Mouse (Mus musculus) stomach, embryonic 15.5 days (tissue): Measurements from ENCODE around the gene Zfp740. TPM values are rescaled to one million over a fixed set of nuclear protein-coding genes. Genes with fewer than 3 reads are reported as not detected.
"Not testable (repeated sequence)": the region's sequence is repeated elsewhere in the genome, so short reads cannot be mapped to it uniquely, and the experiment has no call there.

ENCODE experiments used
- ATAC-seq: fragments of 200-750 bp; cut with Nextera tagmentation; 2 replicates; pipeline ENCODE4 v1.8.0; 2017; ENCODE audit warnings: low read depth, moderate number of reproducible peaks, moderate TSS enrichment; ENCODE audit not compliant: insufficient read depth, low FRiP score
- H3K27ac ChIP-seq: fragments of 300-500 bp; sonication (generic); 2 replicates; pipeline ENCODE4 v1.5.1; 2015; ENCODE audit warnings: mild to moderate bottlenecking, inconsistent platforms
- H3K27me3 ChIP-seq: fragments of 300-500 bp; sonication (generic); replicated peaks from 2 replicates; pipeline ENCODE4 v1.6.1; 2015; ENCODE audit warnings: inconsistent platforms
- H3K36me3 ChIP-seq: fragments of 300-500 bp; sonication (generic); 2 replicates; pipeline ENCODE4 v1.6.1; 2015; ENCODE audit warnings: inconsistent platforms
- H3K4me1 ChIP-seq: fragments of 300-500 bp; sonication (generic); 2 replicates; pipeline ENCODE4 v1.6.1; 2015; ENCODE audit warnings: inconsistent platforms
- H3K4me2 ChIP-seq: fragments of 300-500 bp; sonication (generic); 2 replicates; pipeline ENCODE4 v1.6.1; 2015; ENCODE audit warnings: mild to moderate bottlenecking, inconsistent platforms
- H3K4me3 ChIP-seq: fragments of 300-500 bp; sonication (generic); replicated peaks from 2 replicates; pipeline ENCODE4 v1.5.1; 2015; ENCODE audit warnings: inconsistent platforms
- H3K9ac ChIP-seq: fragments of 300-500 bp; sonication (generic); 2 replicates; pipeline ENCODE4 v1.6.1; 2015; ENCODE audit warnings: inconsistent platforms
- H3K9me3 ChIP-seq: fragments of 300-500 bp; sonication (generic); 2 replicates; pipeline ENCODE4 v1.6.1; 2016; ENCODE audit warnings: inconsistent platforms
- WGBS: fragments of 180-500 bp; shearing (Covaris S2); methylation state at CpG from one replicate; pipeline ENCODE4 v1.1.7; 2015; 5-methylcytosine and 5-hydroxymethylcytosine counted together
- polyA plus RNA-seq: library from polyadenylated mRNA; unstranded; fragments of >200 nt; fragmentation: Nextera tagmentation; extraction: Ambion mirVana; gene quantifications from 2 replicates; pipeline ENCODE4 v1.2.1, GENCODE M21; 2015

Zfp740 gene
- polyA plus RNA-seq, 1 experiment from 2014 or later: 44.5 TPM

DNA sequence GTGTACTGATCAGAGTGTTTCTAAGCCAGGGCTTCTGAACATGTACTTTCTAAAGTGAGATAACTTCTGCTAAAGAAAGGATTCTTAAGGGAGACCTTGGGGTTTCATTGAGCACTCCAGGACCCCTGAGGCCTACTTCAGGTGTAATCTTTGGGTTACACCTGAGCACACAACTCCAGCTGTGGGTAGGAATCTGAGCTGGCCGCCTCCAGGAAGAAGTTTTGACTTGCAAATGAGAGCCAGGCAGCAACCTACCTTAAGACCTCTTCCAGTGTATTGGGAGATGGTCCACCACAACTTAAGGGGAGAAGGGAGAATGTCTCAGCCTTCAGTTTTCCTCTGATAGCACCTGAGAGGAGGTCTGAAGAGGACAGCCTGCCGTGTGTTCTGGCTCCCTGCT, 11.1 kb downstream of the Zfp740 start:
- Histone ChIP-seq H3K9me3 (no peaks in the 10 kb centered on the region), H3K27me3 (no peaks in the 10 kb centered on the region), H3K9ac (no peak overlapping the region), H3K4me3 (no peak overlapping the region), H3K27ac (no peak overlapping the region), H3K4me2 (no peak overlapping the region), H3K36me3 (peaks cover 49% of the 10 kb centered on the region), H3K4me1 (no peaks in the 10 kb centered on the region)
- 52% methylated on average over 2 of the region's 2 CpGs for WGBS
- no peak for ATAC-seq

DNA sequence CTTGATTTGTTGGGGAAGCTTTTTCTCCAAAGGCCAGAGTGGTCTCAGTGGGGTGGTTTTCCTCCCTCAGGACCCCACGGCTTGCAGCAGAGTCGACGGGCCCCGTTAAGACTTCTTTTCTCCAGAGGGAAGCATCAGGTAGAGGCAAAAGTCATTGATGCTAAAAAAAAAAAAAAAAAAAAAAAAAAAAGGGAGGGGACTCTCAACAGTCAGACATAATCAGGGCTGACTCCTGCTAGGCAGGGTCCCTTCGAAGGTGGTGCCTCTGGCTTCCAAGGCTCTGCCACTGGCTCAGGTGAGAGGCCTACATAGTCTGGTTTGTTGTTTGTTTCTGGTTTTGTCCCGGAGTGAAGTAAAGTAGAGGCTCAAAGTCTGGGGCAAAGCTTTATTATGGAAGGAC, 12.6 kb downstream of the Zfp740 start:
- no peak overlapping the region for H3K4me3 ChIP-seq
- H3K9ac ChIP-seq: no peak overlapping the region
- H3K27ac ChIP-seq: no peak overlapping the region
- 57% methylated on average over 6 of the region's 6 CpGs for whole genome bisulfite sequencing
- H3K4me1 ChIP-seq: no peaks in the 10 kb centered on the region
- ATAC-seq: no peak
- no peak overlapping the region for H3K4me2 ChIP-seq
- no peaks in the 10 kb centered on the region for H3K27me3 ChIP-seq
- peaks cover 36% of the 10 kb centered on the region for H3K36me3 ChIP-seq
- no peaks in the 10 kb centered on the region for H3K9me3 ChIP-seq

DNA sequence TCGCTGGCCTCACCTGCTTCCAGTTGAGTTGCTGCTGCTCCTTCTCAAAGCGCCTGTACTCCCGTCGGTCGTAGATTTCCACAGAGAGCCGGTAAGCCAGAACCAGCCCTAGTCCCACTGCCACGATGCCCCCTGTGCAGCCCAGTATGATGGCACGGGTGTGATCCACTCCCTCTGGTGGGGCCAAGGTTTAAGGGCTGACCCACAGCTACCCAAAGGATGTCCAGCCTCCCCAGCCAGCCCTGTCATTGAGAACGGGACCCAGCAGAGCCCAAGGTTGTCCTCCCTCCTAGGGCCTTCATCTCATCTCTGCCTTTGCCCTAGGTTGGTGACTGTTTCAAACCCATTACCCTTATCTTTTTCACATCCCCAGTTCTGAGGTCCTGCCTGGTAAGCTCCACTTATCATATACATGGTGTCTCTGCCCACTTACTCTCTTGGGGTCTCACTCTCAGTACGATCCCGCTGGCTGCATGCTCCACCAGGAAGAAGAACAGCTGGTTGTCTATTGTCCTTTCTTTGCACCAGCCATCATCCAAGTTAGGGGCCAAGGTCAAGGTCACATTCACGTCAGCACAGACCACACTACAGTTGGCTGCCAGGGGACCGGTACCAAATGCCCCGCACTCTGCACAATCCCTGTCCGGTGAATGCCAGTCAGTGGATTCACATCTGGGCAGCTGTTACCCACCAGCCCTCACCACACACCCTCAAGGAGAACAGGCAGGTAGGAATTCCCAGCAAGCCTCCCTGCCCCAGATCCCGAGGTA, 13.6 kb downstream of the Zfp740 start:
- Histone ChIP-seq H3K27me3 (no peaks in the 10 kb centered on the region), H3K4me3 (no peak overlapping the region), H3K4me1 (no peaks in the 10 kb centered on the region), H3K9ac (no peak overlapping the region), H3K36me3 (peaks cover 32% of the 10 kb centered on the region), H3K9me3 (no peaks in the 10 kb centered on the region), H3K27ac (no peak overlapping the region), H3K4me2 (no peak overlapping the region)
- no peak for ATAC-seq
- 78% methylated on average over 16 of the region's 16 CpGs for WGBS

DNA sequence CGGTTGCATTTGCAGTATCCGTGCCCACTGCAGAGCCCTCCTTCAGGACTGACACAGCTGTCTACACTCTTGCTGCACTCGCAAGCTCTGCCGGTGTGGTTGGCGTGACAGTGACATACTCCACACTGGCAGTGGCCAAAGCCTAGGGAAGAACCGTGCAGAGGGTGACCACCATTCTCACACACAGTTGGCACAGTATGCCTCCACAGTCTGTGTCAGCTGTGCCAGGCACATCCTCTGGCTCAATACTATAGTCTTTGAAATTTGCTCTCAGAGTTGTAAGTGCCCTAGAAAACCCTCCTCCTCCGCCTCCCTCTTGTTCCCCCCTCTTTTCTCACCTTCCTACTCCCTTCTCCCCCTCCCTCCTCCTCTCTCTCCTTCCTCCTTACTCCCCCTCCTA, 14.3 kb downstream of the Zfp740 start:
- Histone ChIP-seq H3K9me3 (no peaks in the 10 kb centered on the region), H3K27ac (no peak overlapping the region), H3K36me3 (peaks cover 29% of the 10 kb centered on the region), H3K4me1 (no peaks in the 10 kb centered on the region), H3K9ac (no peak overlapping the region), H3K4me3 (no peak overlapping the region), H3K4me2 (no peak overlapping the region), H3K27me3 (no peaks in the 10 kb centered on the region)
- no peak for ATAC-seq
- 82% methylated on average over 7 of the region's 7 CpGs for WGBS

DNA sequence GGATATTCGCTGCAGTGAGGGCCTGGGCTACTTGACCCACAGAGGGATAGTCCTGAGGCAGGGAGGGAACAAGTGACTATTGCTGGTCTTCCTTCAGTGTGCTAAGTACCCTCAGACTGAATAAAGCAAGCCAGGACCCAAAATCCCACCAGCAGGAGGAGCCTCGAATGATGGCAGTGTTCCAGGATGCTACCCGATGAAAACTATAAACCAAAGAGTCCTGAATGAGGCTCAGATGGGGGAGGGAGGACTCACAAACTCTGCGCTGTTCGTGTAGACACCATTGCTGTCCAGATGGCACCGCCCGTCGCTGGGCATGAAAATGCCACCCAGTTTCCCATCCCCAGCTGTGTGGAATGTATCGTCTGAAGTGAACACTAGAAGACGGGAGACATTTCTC, 19.3 kb downstream of the Zfp740 start:
- Histone ChIP-seq H3K4me3 (no peak overlapping the region), H3K4me1 (peaks cover 8% of the 10 kb centered on the region; the same call in 1 of the 2 replicates), H3K27ac (no peak overlapping the region), H3K36me3 (no peaks in the 10 kb centered on the region), H3K9ac (no peak overlapping the region), H3K27me3 (peaks cover 10% of the 10 kb centered on the region; the same call in 1 of the 2 replicates), H3K9me3 (no peaks in the 10 kb centered on the region), H3K4me2 (no peak overlapping the region)
- ATAC-seq: no peak
- 48% methylated on average over 10 of the region's 10 CpGs for WGBS

DNA sequence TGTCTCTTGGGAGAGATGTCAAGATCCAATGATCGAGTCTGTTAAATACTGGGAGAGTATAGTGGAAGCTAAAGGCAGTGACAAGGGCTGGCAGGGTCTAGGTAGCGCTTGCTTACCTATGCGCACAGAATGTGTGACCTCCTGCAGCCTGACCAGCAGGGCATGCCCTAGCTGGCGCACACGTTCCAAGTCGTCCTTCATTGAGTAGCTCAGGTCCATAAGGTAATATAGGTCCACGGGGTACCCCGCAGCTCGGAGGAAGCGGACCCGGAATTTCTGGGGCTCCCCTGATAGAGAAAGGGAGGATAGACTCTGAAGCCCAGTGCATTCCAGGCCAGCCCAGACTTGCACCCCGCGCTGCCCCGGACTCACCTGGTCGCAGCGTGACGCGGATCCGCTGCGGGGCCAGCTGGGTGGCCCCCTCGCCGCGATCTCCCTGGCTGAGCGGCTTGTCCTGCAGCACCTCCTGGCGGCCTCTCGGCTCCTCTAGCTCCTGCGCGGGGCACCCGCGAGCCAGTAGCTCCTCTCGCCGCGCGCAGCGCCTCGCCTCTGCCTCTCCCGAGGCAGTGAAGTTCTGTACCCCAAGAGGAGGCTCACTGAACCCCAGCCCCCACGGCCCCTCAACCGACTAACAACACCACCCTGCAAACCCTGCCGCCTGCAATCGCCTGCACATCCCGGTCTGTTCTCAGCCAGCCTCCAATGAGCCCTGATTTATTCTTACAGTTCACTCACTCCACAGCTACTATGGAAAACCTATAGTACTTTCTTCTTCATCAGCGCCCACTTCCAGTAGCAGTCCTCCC, 21.3 kb downstream of the Zfp740 start:
- Histone ChIP-seq H3K36me3 (no peaks in the 10 kb centered on the region), H3K9ac (peak overlapping the region; percentile 42; the same call in 1 of the 2 replicates), H3K9me3 (no peaks in the 10 kb centered on the region), H3K4me1 (peaks cover 8% of the 10 kb centered on the region; the same call in 1 of the 2 replicates), H3K27me3 (peaks cover 10% of the 10 kb centered on the region; the same call in 1 of the 2 replicates), H3K4me2 (peak overlapping the region; percentile 93), H3K27ac (no peak overlapping the region), H3K4me3 (peak overlapping the region; percentile 42)
- peak; percentile 84 for ATAC-seq
- WGBS: 3% methylated on average over 43 of the region's 43 CpGs

DNA sequence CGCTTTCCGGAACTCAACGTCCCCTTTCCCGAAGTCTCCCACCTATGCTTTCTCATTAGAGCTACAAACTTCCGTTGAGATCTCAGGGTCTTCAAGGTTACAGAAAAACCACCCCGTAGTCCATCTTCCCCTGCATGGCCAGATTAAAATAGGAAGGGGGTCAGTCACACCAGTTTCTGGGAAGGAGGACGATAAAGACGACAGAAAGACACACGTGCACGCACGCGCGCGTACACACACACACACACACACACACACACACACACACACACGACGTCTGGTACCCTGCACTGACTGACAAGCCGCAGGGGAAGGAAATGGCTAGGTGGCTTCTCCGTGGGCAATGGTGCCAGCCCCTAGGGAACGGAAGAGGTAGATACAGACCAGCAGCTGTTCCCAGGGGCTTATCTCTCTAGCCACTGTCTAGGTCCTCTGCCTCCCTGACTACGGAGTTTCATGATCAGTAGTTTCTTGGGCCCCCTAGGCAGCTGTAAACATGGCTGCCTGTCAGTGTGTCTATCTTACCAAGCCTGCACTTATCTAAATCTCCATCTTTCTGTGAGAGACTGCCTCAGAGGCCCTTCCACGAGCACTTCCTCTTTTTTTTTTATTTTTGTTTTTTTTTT, 22.1 kb downstream of the Zfp740 start:
- Histone ChIP-seq H3K27me3 (peaks cover 10% of the 10 kb centered on the region; the same call in 1 of the 2 replicates), H3K4me3 (peak overlapping the region; percentile 42), H3K9ac (0 out of 2 replicates have a peak overlapping the region, but pooled peaks have one; percentile 9), H3K4me1 (peaks cover 8% of the 10 kb centered on the region; the same call in 1 of the 2 replicates), H3K36me3 (no peaks in the 10 kb centered on the region), H3K27ac (no peak overlapping the region), H3K4me2 (peak overlapping the region; percentile 93), H3K9me3 (no peaks in the 10 kb centered on the region)
- WGBS: 16% methylated on average over 21 of the region's 21 CpGs
- no peak for ATAC-seq

DNA sequence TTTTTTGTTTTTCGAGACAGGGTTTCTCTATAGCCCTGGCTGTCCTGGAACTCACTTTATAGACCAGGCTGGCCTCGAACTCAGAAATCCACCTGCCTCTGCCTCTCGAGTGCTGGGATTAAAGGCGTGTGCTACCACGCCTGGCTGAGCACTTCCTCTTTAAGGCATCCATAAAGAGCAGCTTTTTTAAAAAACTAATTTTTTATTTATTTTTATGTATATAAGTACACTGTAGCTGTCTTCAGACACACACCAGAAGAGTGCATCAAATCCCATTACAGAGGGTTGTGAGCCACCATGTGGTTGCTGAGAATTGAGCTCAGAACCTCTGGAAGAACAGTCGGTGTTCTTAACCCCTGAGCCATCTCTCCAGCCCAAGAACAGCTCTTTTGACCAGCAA, 22.6 kb downstream of the Zfp740 start:
- not testable (repeated sequence) for H3K36me3 ChIP-seq
- WGBS: 79% methylated on average over 6 of the region's 6 CpGs

DNA sequence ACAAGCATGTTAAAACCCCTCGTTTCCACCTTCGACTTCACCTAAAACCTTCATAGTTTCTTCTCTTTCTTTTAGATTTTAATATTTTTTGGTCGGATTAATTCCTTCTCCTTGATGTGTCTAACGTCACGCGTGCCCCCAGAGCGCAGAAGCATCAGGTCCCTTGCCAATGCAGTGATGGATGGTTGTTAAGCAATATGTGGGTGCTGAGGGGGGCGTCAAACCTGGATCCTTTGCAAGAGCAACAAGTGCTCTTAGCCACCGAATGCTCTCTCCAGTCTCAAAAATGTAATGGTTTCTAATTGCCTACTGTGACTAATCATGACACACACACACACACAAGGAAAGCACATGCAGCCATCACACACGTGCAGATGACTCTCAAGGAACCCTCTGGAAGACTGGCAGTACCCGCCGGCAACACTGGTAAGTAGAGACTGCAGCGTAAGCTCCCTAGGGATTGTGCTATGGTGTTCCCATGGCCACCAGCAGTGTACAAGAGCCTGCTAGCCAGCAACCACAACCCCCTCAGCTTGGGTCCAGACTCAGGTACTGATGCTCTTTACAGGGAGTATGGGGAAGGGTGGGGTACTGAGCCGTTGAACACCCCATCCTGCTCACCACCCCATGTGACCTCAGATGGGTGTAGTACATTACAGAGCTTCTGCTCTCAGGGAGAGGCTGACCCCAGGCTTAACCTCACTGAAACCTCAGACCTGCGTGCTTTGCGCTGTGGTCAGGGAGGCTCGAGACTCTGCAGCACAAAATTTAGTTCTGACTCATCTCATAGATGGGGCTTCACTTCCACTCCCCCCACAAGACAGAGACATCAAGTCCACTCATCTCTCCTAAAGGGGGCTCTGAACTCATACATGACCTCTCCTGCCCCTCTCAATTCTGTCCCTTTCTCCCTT, 27.6 kb downstream of the Zfp740 start:
- Histone ChIP-seq H3K9ac (no peak overlapping the region), H3K9me3 (no peaks in the 10 kb centered on the region), H3K4me1 (peaks cover 21% of the 10 kb centered on the region), H3K36me3 (no peaks in the 10 kb centered on the region), H3K27ac (no peak overlapping the region), H3K4me2 (no peak overlapping the region), H3K4me3 (no peak overlapping the region), H3K27me3 (no peaks in the 10 kb centered on the region)
- ATAC-seq: no peak
- WGBS: 78% methylated on average over 17 of the region's 17 CpGs

More for the DNA sequence above, 22.6 kb downstream of the Zfp740 start:
- H3K4me2 ChIP-seq, H3K27ac ChIP-seq, H3K4me1 ChIP-seq, H3K27me3 ChIP-seq, H3K9me3 ChIP-seq, H3K4me3 ChIP-seq, H3K9ac ChIP-seq, ATAC-seq: not testable (repeated sequence)

DNA sequence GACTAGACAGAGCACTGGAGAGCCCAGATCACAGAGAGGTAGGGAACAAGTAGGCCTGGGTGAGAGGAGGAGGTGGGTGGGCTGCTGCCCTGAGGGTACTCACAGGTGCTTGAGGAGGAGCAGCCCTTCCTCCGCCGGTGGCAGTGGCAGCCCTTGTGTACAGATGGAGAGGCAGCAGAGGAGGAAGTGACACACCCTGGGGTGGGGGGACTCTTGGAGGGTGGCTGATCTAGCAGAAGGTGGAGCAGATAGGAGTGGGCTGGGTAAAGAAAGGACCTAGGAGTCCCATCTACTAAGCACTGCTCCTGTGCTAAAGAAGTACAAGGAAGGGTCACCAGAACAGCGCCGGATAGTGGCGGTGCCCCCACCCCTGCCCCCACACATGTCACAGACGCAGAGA, 28.7 kb downstream of the Zfp740 start, which contains the start of gene Itgb7:
Itgb7 (minus strand) TSS at position 197 of the 400 bp plus-strand sequence.
- 32% methylated on average over 6 of the region's 6 CpGs for WGBS
- Histone ChIP-seq H3K27me3 (no peaks in the 10 kb centered on the region), H3K36me3 (no peaks in the 10 kb centered on the region), H3K4me2 (no peak within 1 kb of the TSS; the same call in 1 of the 2 replicates), H3K9ac (no peak within 1 kb of the TSS), H3K4me3 (no peak within 1 kb of the TSS), H3K27ac (no peak within 1 kb of the TSS), H3K9me3 (no peaks in the 10 kb centered on the region), H3K4me1 (peaks cover 28% of the 10 kb centered on the region)
- ATAC-seq: peak; percentile 64; the same call in 1 of the 2 replicates

DNA sequence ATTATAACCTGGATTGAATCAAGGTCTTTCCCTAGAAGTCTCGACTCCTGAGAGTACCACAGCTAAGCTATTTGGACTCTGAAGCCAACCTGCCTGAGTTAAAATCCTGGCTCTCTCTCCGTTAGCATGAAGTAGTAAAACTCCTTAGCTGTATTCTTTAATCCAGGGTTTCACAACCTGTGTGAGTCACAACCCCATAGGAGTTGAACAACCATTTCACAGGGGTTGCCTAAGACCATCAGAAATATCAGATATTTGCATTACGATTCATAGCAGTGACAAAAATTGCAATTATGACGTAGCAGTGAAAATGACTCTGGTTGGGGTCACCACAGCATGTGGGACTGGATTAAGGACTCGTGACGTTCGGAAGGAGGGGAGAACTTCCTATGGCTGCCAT, 29.7 kb downstream of the Zfp740 start:
- H3K27me3 ChIP-seq: no peaks in the 10 kb centered on the region
- H3K4me1 ChIP-seq: peaks cover 28% of the 10 kb centered on the region
- no peak for ATAC-seq
- no peaks in the 10 kb centered on the region for H3K9me3 ChIP-seq
- H3K4me3 ChIP-seq: no peak overlapping the region
- 82% methylated on average over 7 of the region's 7 CpGs for WGBS
- H3K27ac ChIP-seq: no peak overlapping the region
- H3K9ac ChIP-seq: no peak overlapping the region
- H3K36me3 ChIP-seq: no peaks in the 10 kb centered on the region
- H3K4me2 ChIP-seq: no peak overlapping the region
